Mouse (Mus musculus) liver, adult 2 months (tissue): ENCODE measurements around the gene Tagap.
"Not testable (repeated sequence)": the region's sequence is repeated elsewhere in the genome, so short reads cannot be mapped to it uniquely, and the experiment has no call there.

Experiments used
- CTCF ChIP-seq: fragments of 200-500 bp; IDR thresholded peaks from 2 replicates; pipeline ENCODE4 v1.5.1; 2011; ENCODE audit warnings: low read depth, low read length, control low read depth
- POLR2A ChIP-seq: fragments of 200-500 bp; IDR thresholded peaks from 2 replicates; pipeline ENCODE4 v1.6.1; 2011; ENCODE audit warnings: low read length, control low read depth; ENCODE audit not compliant: insufficient read depth; ENCODE audit errors: extremely low read depth

- not testable (repeated sequence) for TF ChIP-seq CTCF, POLR2A
Measured at GRCm38 (mm10) chr17:7946053-7946627, 20.3 kb downstream of the Tagap start.
